Mouse (Mus musculus) CD8-positive naive resting alpha-beta T cell, adult 2 months (primary cell): ENCODE results near the gene Cdh18.
"Not testable (repeated sequence)": the region's sequence is repeated elsewhere in the genome, so short reads cannot be mapped to it uniquely, and the experiment has no call there.

Experiments used
- DNase-seq, 2 experiments: peaks; one replicate each; pipeline ENCODE4 v3.0.0; 2022; ENCODE audit warnings: low read depth in 2 of 2, low spot score in 2 of 2

The Cdh18 gene

GRCm38 (mm10) chr15:22947234-22947633, 398.4 kb downstream of the Cdh18 start:
- DNase-seq = no peak

GRCm38 (mm10) chr15:22969424-22969823, 420.6 kb downstream of the Cdh18 start:
- DNase-seq = no peak

GRCm38 (mm10) chr15:22980136-22980535, 431.3 kb downstream of the Cdh18 start:
- no peak for DNase-seq

GRCm38 (mm10) chr15:22984647-22985046, 435.8 kb downstream of the Cdh18 start:
- DNase-seq = no peak

DNA sequence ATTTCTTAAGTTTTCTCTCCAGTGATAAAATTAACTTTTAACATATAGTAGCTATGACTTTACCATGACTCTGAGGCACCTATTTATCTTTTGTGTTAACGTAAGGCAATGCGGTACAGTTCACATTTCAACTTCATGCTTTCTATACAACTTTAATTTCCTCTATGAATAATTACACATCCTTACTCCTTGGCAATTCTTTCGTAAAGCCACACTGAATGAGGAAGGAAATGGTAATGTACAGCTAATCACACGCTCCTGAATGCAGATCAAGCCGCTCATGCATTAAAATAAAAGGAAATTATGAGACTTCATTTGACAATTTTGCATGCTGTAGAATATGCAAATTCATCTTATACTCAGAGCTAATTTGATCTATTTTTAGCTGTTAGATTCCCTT, 467.9 kb downstream of the Cdh18 start:
- DNase-seq = no peak

GRCm38 (mm10) chr15:23021151-23021550, 472.3 kb downstream of the Cdh18 start:
- DNase-seq = no peak

DNA sequence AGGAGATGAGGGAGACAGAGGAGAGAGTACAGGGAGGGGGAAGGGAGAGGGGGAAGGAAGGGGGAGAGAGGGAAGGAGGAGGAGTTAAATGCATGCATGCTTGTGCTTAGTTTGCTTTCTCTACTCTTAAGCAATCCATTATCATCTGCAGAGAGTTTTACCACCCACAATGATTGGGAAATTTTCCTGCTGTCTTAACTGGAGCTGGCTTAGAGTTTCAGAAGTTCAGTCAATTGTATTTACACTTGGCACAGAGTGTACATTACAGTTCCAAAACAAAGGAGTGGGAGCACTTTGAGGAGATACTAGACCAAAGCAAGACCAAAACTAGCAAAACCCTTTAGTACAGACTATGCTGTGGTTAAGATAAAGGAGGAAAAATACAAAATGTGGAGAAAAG, 473.8 kb downstream of the Cdh18 start:
- no peak for DNase-seq

GRCm38 (mm10) chr15:23035551-23036207, 486.9 kb downstream of the Cdh18 start:
- DNase-seq = no peak

- DNase-seq = no peak
Observed at GRCm38 (mm10) chr15:23036208-23037065, 487.6 kb downstream of the Cdh18 start.

DNA sequence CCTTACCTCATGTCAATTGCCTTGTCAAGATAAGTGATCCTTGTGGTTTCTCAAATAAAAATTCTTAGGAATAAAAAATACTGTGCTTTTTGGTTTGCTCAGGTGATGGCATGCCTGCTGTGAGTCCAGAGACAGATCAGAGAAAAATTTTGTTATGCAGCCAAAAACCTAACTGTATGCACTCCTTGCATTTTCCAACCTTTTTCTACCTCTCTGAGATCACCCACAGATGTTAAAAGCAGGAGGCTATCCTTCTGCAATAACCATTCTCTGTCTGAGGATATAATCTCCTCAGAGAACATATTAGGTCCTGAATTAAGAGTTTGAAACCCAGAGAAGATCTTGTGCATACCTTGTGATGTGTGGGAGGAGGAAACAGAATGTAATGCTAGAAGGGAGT, 488.7 kb downstream of the Cdh18 start:
- DNase-seq = no peak

- no peak for DNase-seq
Observed at GRCm38 (mm10) chr15:23046127-23046785, 497.4 kb downstream of the Cdh18 start.

DNA sequence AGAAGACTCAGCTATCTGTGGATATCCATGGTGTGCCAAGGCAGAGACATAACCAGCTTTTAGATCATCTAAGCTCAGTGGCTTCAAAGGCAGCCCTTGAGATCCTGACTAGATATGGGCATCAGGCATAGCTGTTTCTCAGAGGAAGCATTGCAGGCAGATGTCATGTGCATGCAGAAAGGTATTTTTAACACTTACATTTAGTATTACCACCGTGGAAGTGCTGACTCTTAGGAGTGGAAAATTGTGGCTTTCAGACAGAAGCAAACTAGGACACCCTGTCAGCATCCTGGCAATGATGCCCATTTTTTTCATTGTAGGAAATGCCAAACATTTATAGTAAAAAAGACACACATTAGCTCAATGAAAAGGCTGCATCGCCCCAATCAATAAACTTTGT, 503.2 kb downstream of the Cdh18 start:
- no peak for DNase-seq

DNA sequence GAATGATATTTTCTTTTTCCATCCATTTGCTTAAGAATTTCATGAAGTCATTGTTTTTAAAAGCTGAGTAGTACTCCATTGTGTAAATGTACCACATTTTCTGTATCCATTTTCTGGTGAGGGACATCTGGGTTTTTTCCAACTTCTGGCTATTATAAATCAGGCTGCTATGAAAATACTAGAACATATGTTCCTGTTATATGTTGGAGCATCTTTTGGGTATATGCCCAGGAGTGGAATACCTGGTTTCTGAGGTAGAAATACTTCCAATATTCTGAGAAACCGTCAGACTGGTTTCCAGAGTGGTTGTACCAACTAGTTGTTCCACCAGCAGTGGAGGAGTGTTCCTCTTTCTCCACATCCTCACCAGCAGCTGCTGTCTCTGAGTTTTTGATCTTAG, 536.5 kb downstream of the Cdh18 start:
- DNase-seq = not testable (repeated sequence)

DNA sequence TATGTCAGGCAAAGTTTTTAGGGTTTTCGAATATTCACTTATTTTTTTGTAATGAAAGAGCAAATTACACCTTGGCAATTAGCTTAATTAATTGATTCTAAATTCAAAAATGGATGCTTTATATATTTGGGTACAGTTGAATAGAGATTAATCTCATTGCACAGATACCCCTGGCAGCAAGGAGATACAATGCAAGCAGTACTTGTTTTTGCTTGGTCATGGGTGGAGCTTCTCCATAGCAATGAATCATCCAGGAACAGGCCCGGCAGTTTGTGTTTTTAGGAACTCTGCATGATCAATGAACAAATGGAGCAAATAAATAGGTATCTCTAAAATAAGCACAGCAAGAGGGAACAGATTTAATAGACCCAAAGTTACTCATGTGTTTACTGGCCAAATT, 538.7 kb downstream of the Cdh18 start:
- DNase-seq = no peak

- no peak for DNase-seq
Observed at GRCm38 (mm10) chr15:23096601-23097000, 547.8 kb downstream of the Cdh18 start.

DNA sequence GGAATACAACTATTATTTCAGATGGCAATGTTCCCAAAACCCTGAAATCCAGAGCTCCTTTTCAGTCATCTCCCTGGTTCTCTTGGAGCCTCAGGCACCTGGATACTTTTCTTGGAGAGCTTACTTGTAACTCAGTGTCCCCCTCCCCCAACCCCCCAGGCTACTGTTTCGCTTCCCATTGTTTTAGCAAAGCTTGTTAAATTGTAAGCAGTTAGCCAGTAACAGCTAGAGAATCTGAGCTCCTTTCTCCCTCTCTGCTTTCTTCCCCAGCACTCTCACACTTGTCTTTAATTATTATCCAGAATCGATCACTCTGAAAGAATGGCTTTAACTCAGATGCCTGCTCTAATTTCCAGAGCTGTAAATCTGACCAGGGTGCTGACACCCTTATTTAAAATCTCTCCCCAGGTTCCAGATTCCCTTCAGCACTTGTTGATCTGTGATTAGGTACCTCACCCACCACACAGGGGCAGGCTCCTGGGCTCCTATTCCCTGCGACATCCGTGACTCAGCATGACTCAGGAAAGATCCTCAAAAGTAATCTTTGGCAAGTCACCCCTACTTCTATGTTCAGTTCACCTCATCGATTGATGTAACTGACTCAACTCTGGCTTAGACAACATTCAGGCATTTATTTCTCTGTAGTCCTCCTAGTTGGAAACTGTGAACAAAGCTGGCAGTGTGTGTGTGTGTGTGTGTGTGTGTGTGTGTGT, 556.0 kb downstream of the Cdh18 start:
- DNase-seq = no peak

DNA sequence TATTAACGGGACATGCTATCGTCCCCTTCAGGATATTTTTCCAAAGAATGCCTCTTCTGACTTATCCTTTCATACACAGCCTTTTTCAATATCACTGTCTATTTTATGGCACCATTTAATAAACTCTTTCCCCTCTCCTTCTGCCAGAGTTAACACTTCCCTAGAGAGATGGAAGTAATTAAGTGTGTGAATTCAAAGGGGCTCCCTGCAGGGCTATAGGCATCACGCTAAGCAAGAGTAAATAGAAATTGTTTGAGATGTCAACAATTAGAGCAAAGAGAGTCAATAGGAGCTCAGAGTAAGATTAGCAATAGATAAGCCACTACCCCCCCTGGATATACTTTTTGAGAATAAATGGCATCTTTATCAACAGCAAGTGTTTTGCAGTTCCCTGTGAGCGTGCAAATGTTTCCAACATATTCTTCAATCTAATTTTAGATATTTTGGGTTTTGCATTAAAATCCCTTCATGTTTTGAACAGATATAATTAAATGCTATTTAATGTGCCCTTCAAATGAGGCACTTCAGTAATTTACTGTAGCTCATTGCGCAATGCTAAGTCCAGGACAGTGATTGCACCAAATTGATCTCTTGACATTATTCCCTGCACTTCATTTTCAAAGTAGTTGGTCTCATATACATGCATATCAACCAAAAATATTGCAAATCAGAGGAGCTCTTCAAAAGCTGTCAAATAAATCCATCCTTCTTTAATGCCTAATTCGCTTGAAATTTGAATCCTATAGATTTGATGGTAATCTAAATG, 586.3 kb downstream of the Cdh18 start:
- DNase-seq = no peak

GRCm38 (mm10) chr15:23136971-23137370, 588.1 kb downstream of the Cdh18 start:
- DNase-seq = no peak

DNA sequence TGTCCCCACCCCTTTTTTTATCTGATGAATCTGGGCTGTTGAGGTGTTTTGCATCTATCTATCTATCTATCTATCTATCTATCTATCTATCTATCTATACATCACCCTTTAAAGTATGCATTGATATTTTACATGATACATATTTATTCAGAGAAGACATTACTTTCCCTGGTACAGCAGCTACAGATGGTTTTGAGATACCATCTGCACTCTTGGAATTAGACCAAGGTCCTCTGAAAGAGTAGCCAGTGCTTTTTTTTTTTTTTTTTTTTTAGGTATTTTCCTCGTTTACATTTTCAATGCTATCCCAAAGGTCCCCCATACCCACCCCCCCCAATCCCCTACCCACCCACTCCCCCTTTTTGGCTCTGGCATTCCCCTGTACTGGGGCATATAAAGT, 594.1 kb downstream of the Cdh18 start:
- not testable (repeated sequence) for DNase-seq

- no peak for DNase-seq
Observed at GRCm38 (mm10) chr15:23155883-23156282, 607.1 kb downstream of the Cdh18 start.

- DNase-seq = no peak
Observed at GRCm38 (mm10) chr15:23164869-23165268, 616.0 kb downstream of the Cdh18 start.
